9 mouse cellular contexts compared by ENCODE assay signal in genomic region chr12:28589090-28589868, GRCm38 (mm10). TPM values are rescaled to one million over a fixed set of nuclear protein-coding genes. Genes with fewer than 3 reads are reported as not detected.
DNase-seq lines count a peak whose midpoint lies in the region; ATAC-seq and TF ChIP-seq lines count a peak whose summit lies in the region.
"Had no signal": no experiment of that assay in that cellular context is flagged by ENCODE, and none has a peak within 500 bp of the region (broad histone marks: within the 10 kb centered on the region; RNA-seq: fewer than 3 reads in every experiment).

No protein-coding gene starts in this region.

- WGBS in embryonic facial prominence, embryonic 15.5 days = 8% methylated on average over 24 of the region's 24 CpGs
- 8% methylated on average over 24 of the region's 24 CpGs for WGBS in heart, embryonic 10.5 days
- WGBS in kidney, embryonic 15.5 days = 9% methylated on average over 24 of the region's 24 CpGs
- WGBS in limb, embryonic 15.5 days = 8% methylated on average over 23 of the region's 24 CpGs

- H3K4me2 ChIP-seq in embryonic facial prominence, embryonic 15.5 days (replicated peaks) = peak overlapping the region; percentile 70
- peak overlapping the region; percentile 66 for H3K4me2 ChIP-seq in kidney, embryonic 15.5 days
- H3K4me2 ChIP-seq in limb, embryonic 15.5 days = peak overlapping the region; percentile 76
- H3K4me2 ChIP-seq in myocyte (ENCODE audit: low read depth) = peak overlapping the region; percentile 42

- TF ChIP-seq POLR2A in bone marrow macrophage, adult 2 months (IDR thresholded peaks at IDR 0.05; ENCODE audit: borderline replicate concordance, low read depth, low read length) = no peak
- TF ChIP-seq POLR2A in myocyte (IDR thresholded peaks at IDR 0.05; ENCODE audit: insufficient read length, low read depth) = no peak

- H3K9me3 ChIP-seq in embryonic facial prominence, embryonic 15.5 days (replicated peaks) = no peaks in the 10 kb centered on the region
- no peaks in the 10 kb centered on the region for H3K9me3 ChIP-seq in heart, embryonic 10.5 days
- H3K9me3 ChIP-seq in kidney, embryonic 15.5 days (replicated peaks) = no peaks in the 10 kb centered on the region
- H3K9me3 ChIP-seq in limb, embryonic 15.5 days = no peaks in the 10 kb centered on the region

- no peak overlapping the region for H3K27ac ChIP-seq in bone marrow macrophage, adult 2 months (ENCODE audit: insufficient read depth, low read depth, low read length)
- H3K27ac ChIP-seq in embryonic facial prominence, embryonic 15.5 days (replicated peaks) = no peak overlapping the region
- H3K27ac ChIP-seq in heart, embryonic 10.5 days = peak overlapping the region; percentile 81
- H3K27ac ChIP-seq in kidney, embryonic 15.5 days = no peak overlapping the region
- H3K27ac ChIP-seq in limb, embryonic 15.5 days = no peak overlapping the region

- H3K36me3 ChIP-seq in C2C12 (ENCODE audit: control insufficient read depth, insufficient read depth) (no peaks in the 10 kb centered on the region), myocyte (ENCODE audit: control insufficient read depth, insufficient read depth) (no peaks in the 10 kb centered on the region)
- H3K36me3 ChIP-seq in embryonic facial prominence, embryonic 15.5 days = no peaks in the 10 kb centered on the region
- H3K36me3 ChIP-seq in heart, embryonic 10.5 days = no peaks in the 10 kb centered on the region
- no peaks in the 10 kb centered on the region for H3K36me3 ChIP-seq in kidney, embryonic 15.5 days
- H3K36me3 ChIP-seq in limb, embryonic 15.5 days = no peaks in the 10 kb centered on the region

- peak; percentile 76 for ATAC-seq in embryonic facial prominence, embryonic 15.5 days (ENCODE audit: insufficient number of reproducible peaks, low FRiP score, low TSS enrichment, low read depth)
- ATAC-seq in kidney, embryonic 15.5 days (replicated peaks; ENCODE audit: low FRiP score) = peak; percentile 95
- peak; percentile 66 for ATAC-seq in limb, embryonic 15.5 days (ENCODE audit: insufficient number of reproducible peaks, low FRiP score, low TSS enrichment, low read depth)

- peak; percentile 89 for DNase-seq in heart, embryonic 10.5 days (ENCODE audit: low spot score)
- peak; percentile 58 to 78 for DNase-seq in spleen, postnatal 4 days (ENCODE audit: low spot score in 2 of 2)

- H3K79me3 ChIP-seq in C2C12 (ENCODE audit: low read depth) = no peaks in the 10 kb centered on the region

- no peaks in the 10 kb centered on the region for H3K4me1 ChIP-seq in bone marrow macrophage, adult 2 months (ENCODE audit: control insufficient read depth, insufficient read depth, low read length)
- peaks cover 6% of the 10 kb centered on the region; the same call in 1 of the 2 replicates for H3K4me1 ChIP-seq in embryonic facial prominence, embryonic 15.5 days
- H3K4me1 ChIP-seq in heart, embryonic 10.5 days = peaks cover 17% of the 10 kb centered on the region
- peaks cover 17% of the 10 kb centered on the region for H3K4me1 ChIP-seq in kidney, embryonic 15.5 days
- H3K4me1 ChIP-seq in limb, embryonic 15.5 days = no peaks in the 10 kb centered on the region

- TF ChIP-seq CTCF in C2C12 (IDR thresholded peaks at IDR 0.05; ENCODE audit: control insufficient read depth, insufficient read depth, insufficient read length) = peak; percentile 49
- peak; percentile 79 for TF ChIP-seq CTCF in bone marrow macrophage, adult 2 months (IDR thresholded peaks at IDR 0.05; ENCODE audit: low read depth, low read length)

- no peak overlapping the region for H3K4me3 ChIP-seq in C2C12 (ENCODE audit: insufficient read depth, poor library complexity, severe bottlenecking)
- no peak overlapping the region for H3K4me3 ChIP-seq in bone marrow macrophage, adult 2 months (ENCODE audit: insufficient read depth, low read length)
- peak overlapping the region; percentile 46 for H3K4me3 ChIP-seq in embryonic facial prominence, embryonic 15.5 days (replicated peaks)
- H3K4me3 ChIP-seq in heart, embryonic 10.5 days = peak overlapping the region; percentile 60
- H3K4me3 ChIP-seq in kidney, embryonic 15.5 days (replicated peaks) = peak overlapping the region; percentile 46
- H3K4me3 ChIP-seq in limb, embryonic 15.5 days = peak overlapping the region; percentile 46
- no peak overlapping the region for H3K4me3 ChIP-seq in myocyte
- H3K4me3 ChIP-seq: erythroblast, embryonic 14.5 days had no signal

- no peak overlapping the region for H3K9ac ChIP-seq in embryonic facial prominence, embryonic 15.5 days
- no peak overlapping the region for H3K9ac ChIP-seq in kidney, embryonic 15.5 days
- peak overlapping the region; percentile 29; the same call in 1 of the 2 replicates for H3K9ac ChIP-seq in limb, embryonic 15.5 days

- no peaks in the 10 kb centered on the region for H3K79me2 ChIP-seq in C2C12 (ENCODE audit: control insufficient read depth, insufficient read depth)
- H3K79me2 ChIP-seq in myocyte (ENCODE audit: control insufficient read depth, insufficient read depth) = no peaks in the 10 kb centered on the region

- H3ac ChIP-seq in C2C12 (ENCODE audit: control insufficient read depth, insufficient read length, low read depth) (no peak overlapping the region), myocyte (ENCODE audit: control insufficient read depth, insufficient read length) (no peak overlapping the region)

- H3K27me3 ChIP-seq in C2C12 (ENCODE audit: control insufficient read depth, insufficient read depth, insufficient read length) = peaks cover 7% of the 10 kb centered on the region
- 0 out of 2 replicates have a peak, but pooled peaks cover 2% of the 10 kb centered on the region for H3K27me3 ChIP-seq in embryonic facial prominence, embryonic 15.5 days
- H3K27me3 ChIP-seq in heart, embryonic 10.5 days (ENCODE audit: insufficient read depth, poor library complexity, severe bottlenecking) = peaks cover 31% of the 10 kb centered on the region
- H3K27me3 ChIP-seq in kidney, embryonic 15.5 days = peaks cover 17% of the 10 kb centered on the region
- peaks cover 16% of the 10 kb centered on the region for H3K27me3 ChIP-seq in limb, embryonic 15.5 days
- H3K27me3 ChIP-seq in myocyte (ENCODE audit: control insufficient read depth, insufficient read depth, insufficient read length) = no peaks in the 10 kb centered on the region

TF ChIP-seq in C2C12, 6 proteins besides CTCF, POLR2A, EP300 and RAD21 (continues in another document):
- no peak for TF ChIP-seq FOSL1 (IDR thresholded peaks at IDR 0.05; ENCODE audit: insufficient read depth, low read length, poor library complexity, severe bottlenecking)
- TF ChIP-seq MYOG (IDR thresholded peaks at IDR 0.05; ENCODE audit: control insufficient read depth, extremely low read depth, insufficient read length) = no peak
- TF ChIP-seq CEBPB (IDR thresholded peaks at IDR 0.05; ENCODE audit: low read depth) = no peak
- no peak for TF ChIP-seq MAX (IDR thresholded peaks at IDR 0.05)

TF ChIP-seq in myocyte, 11 proteins besides CTCF, POLR2A, EP300 and RAD21 (continues in another document):
- TF ChIP-seq CEBPB (IDR thresholded peaks at IDR 0.05; ENCODE audit: insufficient read depth, poor library complexity, severe bottlenecking) = no peak
- no peak for TF ChIP-seq REST (IDR thresholded peaks at IDR 0.05; ENCODE audit: insufficient read depth, insufficient read length)
- no peak for TF ChIP-seq SRF (IDR thresholded peaks at IDR 0.05; ENCODE audit: control insufficient read depth, insufficient read length, low read depth)
- no peak for TF ChIP-seq E2F4 (IDR thresholded peaks at IDR 0.05; ENCODE audit: insufficient read depth)
- TF ChIP-seq POLR2AphosphoS2 (IDR thresholded peaks at IDR 0.05; ENCODE audit: insufficient read length, low read depth) = no peak

RNA-seq across cellular contexts. Expression of gene Allc, which starts 7.0 kb away (rescaled TPM):
- polyA plus RNA-seq in C2C12 (2012; fragmentation: generic; extraction: Trizol) (not detected), myocyte (2012; fragmentation: generic; extraction: Trizol) (not detected)
- not detected in 2 replicates for polyA plus RNA-seq in bone marrow macrophage, adult 2 months (2012; ENCODE audit: insufficient read depth, insufficient read length, missing spikeins)
- not detected in 2 replicates for polyA plus RNA-seq in embryonic facial prominence, embryonic 15.5 days (2015; fragmentation: Nextera tagmentation; extraction: Ambion mirVana)
- polyA plus RNA-seq in heart, embryonic 10.5 days (2016; fragmentation: Nextera tagmentation; extraction: Ambion mirVana) = not detected in 2 replicates
- not detected in 2 replicates for polyA plus RNA-seq in kidney, embryonic 15.5 days (2015; fragmentation: Nextera tagmentation; extraction: Ambion mirVana)
- not detected in 2 replicates for polyA plus RNA-seq in limb, embryonic 15.5 days (2015; fragmentation: Nextera tagmentation; extraction: Ambion mirVana)
- polyA plus RNA-seq: erythroblast, embryonic 14.5 days had no signal

RNA-seq across cellular contexts. Expression of gene Colec11, which starts 33.9 kb away (rescaled TPM):
- polyA plus RNA-seq in C2C12 (2012; fragmentation: generic; extraction: Trizol) (not detected), myocyte (2012; fragmentation: generic; extraction: Trizol) (0.06 TPM)
- 0.56 TPM in 1 of 2 replicates, not detected in the other for polyA plus RNA-seq in bone marrow macrophage, adult 2 months (2012; ENCODE audit: insufficient read depth, insufficient read length, missing spikeins)
- polyA plus RNA-seq in embryonic facial prominence, embryonic 15.5 days (2015; fragmentation: Nextera tagmentation; extraction: Ambion mirVana) = 0.15 and 0.37 TPM in 2 replicates
- polyA plus RNA-seq in heart, embryonic 10.5 days (2016; fragmentation: Nextera tagmentation; extraction: Ambion mirVana) = 6.9 and 9.9 TPM in 2 replicates
- 3.3 and 4.8 TPM in 2 replicates for polyA plus RNA-seq in kidney, embryonic 15.5 days (2015; fragmentation: Nextera tagmentation; extraction: Ambion mirVana)
- 0.37 and 1.1 TPM in 2 replicates for polyA plus RNA-seq in limb, embryonic 15.5 days (2015; fragmentation: Nextera tagmentation; extraction: Ambion mirVana)
- polyA plus RNA-seq: erythroblast, embryonic 14.5 days had no signal

RNA-seq across cellular contexts. Expression of gene Dcdc2c, which starts 37.1 kb away (rescaled TPM):
- polyA plus RNA-seq in C2C12 (2012; fragmentation: generic; extraction: Trizol) (not detected), myocyte (2012; fragmentation: generic; extraction: Trizol) (0.05 TPM)
- not detected in 2 replicates for polyA plus RNA-seq in bone marrow macrophage, adult 2 months (2012; ENCODE audit: insufficient read depth, insufficient read length, missing spikeins)
- polyA plus RNA-seq in embryonic facial prominence, embryonic 15.5 days (2015; fragmentation: Nextera tagmentation; extraction: Ambion mirVana) = 0.15 TPM in 1 of 2 replicates, not detected in the other
- 0.12 and 0.18 TPM in 2 replicates for polyA plus RNA-seq in heart, embryonic 10.5 days (2016; fragmentation: Nextera tagmentation; extraction: Ambion mirVana)
- polyA plus RNA-seq in kidney, embryonic 15.5 days (2015; fragmentation: Nextera tagmentation; extraction: Ambion mirVana) = 0.12 TPM in 1 of 2 replicates, not detected in the other
- polyA plus RNA-seq in limb, embryonic 15.5 days (2015; fragmentation: Nextera tagmentation; extraction: Ambion mirVana) = 0.17 and 0.36 TPM in 2 replicates

RNA-seq across cellular contexts. Expression of gene Rps7, which starts 46.5 kb away (rescaled TPM):
- polyA plus RNA-seq in C2C12 (2012; fragmentation: generic; extraction: Trizol) (895 TPM), myocyte (2012; fragmentation: generic; extraction: Trizol) (932 TPM)
- 659 and 814 TPM in 2 replicates for polyA plus RNA-seq in bone marrow macrophage, adult 2 months (2012; ENCODE audit: insufficient read depth, insufficient read length, missing spikeins)
- polyA plus RNA-seq in embryonic facial prominence, embryonic 15.5 days (2015; fragmentation: Nextera tagmentation; extraction: Ambion mirVana) = 587 and 734 TPM in 2 replicates
- polyA plus RNA-seq in heart, embryonic 10.5 days (2016; fragmentation: Nextera tagmentation; extraction: Ambion mirVana) = 484 and 569 TPM in 2 replicates
- 680 and 816 TPM in 2 replicates for polyA plus RNA-seq in kidney, embryonic 15.5 days (2015; fragmentation: Nextera tagmentation; extraction: Ambion mirVana)
- 556 and 709 TPM in 2 replicates for polyA plus RNA-seq in limb, embryonic 15.5 days (2015; fragmentation: Nextera tagmentation; extraction: Ambion mirVana)

Comparison
In these comparisons a context has a peak if more than half of its experiments do, and no peak if none do; other contexts are left out.
1. H3K4me3 ChIP-seq: peak in embryonic facial prominence, embryonic 15.5 days (single experiment), heart, embryonic 10.5 days (single experiment), kidney, embryonic 15.5 days (single experiment) and limb, embryonic 15.5 days (single experiment); none in C2C12 (single experiment), bone marrow macrophage, adult 2 months (single experiment) and myocyte (single experiment).
2. Peak in every context shown above with its lines, with median percentiles within 50 percentile points of each other: ATAC-seq and H3K4me2 ChIP-seq.